Mouse (Mus musculus): ENCODE data around the gene Atg10. TPM values are rescaled to one million over a fixed set of nuclear protein-coding genes. Genes with fewer than 3 reads are reported as not detected.

Atg10 gene
- polyA plus RNA-seq, 1 experiment from 2014 or later, result 10.1 TPM

Other genes starting within 250 kb of the Atg10 start
- gene Ssbp2, start 236.3 kb upstream of the Atg10 start, polyA plus RNA-seq (2016; fragmentation: Nextera tagmentation; extraction: Ambion mirVana), result 148 and 159 TPM in 2 replicates